Mouse (Mus musculus): ENCODE measurements around the gene Rptor. TPM values are rescaled to one million over a fixed set of nuclear protein-coding genes. Genes with fewer than 3 reads are reported as not detected.

Gene Rptor
- total and polyA plus RNA-seq, 2 experiments from 2014 or later, result 8.5 to 64.8 TPM

DNA sequence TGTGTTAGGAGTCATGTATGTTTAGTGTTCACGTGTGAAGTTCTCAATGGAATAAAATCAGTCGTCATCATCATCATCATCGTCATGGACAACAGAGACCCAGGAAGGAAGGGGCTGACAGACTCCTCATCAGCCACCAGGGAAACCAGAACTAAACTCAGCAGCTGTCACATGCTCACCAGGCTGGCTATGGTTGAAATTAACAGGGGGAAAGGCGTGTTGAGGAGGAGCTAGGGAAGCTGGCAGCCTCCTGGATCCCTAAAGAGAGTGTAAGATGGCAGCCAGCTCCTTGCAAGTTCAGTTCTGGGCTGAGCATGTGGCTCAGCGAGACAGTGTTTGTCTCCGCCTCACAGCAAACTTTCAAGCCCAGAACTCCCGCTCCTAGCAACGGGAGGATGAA, 332.1 kb downstream of the Rptor start:
- no peak for ATAC-seq (ENCODE audit: low FRiP score)
- no peak for TF ChIP-seq CTCF (IDR thresholded peaks at IDR 0.05)
- 80% methylated on average over 8 of the region's 8 CpGs for WGBS

DNA sequence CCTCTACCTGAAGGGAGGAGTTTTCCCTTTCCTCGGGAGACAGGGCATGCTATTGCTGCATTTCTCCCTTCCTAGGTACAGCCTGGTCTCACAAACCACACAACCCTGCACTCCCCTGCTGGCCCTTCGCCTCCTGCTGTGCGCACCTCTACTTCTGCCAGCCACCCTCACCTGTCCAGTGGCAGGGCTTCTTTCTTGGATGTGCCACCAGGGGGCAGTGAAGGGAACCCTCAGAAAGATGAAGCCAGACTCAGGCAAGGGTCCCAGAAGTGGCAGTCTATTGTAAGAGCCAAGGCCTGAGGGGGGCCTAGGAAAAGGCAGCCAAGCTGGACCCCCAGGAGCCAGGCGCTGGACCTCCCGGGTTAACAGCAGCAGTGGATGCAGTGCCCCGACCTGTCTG, 332.8 kb downstream of the Rptor start:
- H3K36me3 ChIP-seq (ENCODE audit: insufficient read depth, low read length), result no peaks in the 10 kb centered on the region
- DNase-seq (ENCODE audit: low spot score), result peak; percentile 75
- no peaks in the 10 kb centered on the region for H3K27me3 ChIP-seq (ENCODE audit: insufficient read depth, low read length)
- no peak overlapping the region for H3K27ac ChIP-seq (ENCODE audit: low read depth, low read length)
- no peak; the same call in 1 of the 2 replicates for ATAC-seq (ENCODE audit: low FRiP score)
- H3K4me1 ChIP-seq (ENCODE audit: insufficient read depth, low read length), result no peaks in the 10 kb centered on the region
- H3K4me2 ChIP-seq (ENCODE audit: low read depth, low read length, poor library complexity, severe bottlenecking), result no peak overlapping the region
- no peak overlapping the region for H3K9ac ChIP-seq (replicated peaks; ENCODE audit: low read length, poor library complexity, severe bottlenecking)
- no peak overlapping the region for H3K4me3 ChIP-seq (ENCODE audit: low read depth, low read length)
- peak; percentile 89 for TF ChIP-seq CTCF (IDR thresholded peaks at IDR 0.05)
- 17% methylated on average over 6 of the region's 6 CpGs for WGBS
- H3K9me3 ChIP-seq (ENCODE audit: low read length), result no peaks in the 10 kb centered on the region

More for the DNA sequence above, 332.1 kb downstream of the Rptor start:
- Histone ChIP-seq H3K4me3 (ENCODE audit: low read depth, low read length) (no peak overlapping the region), H3K9ac (replicated peaks; ENCODE audit: low read length, poor library complexity, severe bottlenecking) (no peak overlapping the region), H3K4me1 (ENCODE audit: insufficient read depth, low read length) (no peaks in the 10 kb centered on the region), H3K4me2 (ENCODE audit: low read depth, low read length, poor library complexity, severe bottlenecking) (no peak overlapping the region), H3K9me3 (ENCODE audit: low read length) (no peaks in the 10 kb centered on the region), H3K36me3 (ENCODE audit: insufficient read depth, low read length) (no peaks in the 10 kb centered on the region), H3K27me3 (ENCODE audit: insufficient read depth, low read length) (no peaks in the 10 kb centered on the region), H3K27ac (ENCODE audit: low read depth, low read length) (no peak overlapping the region)
- no peak for DNase-seq (ENCODE audit: low spot score)

DNA sequence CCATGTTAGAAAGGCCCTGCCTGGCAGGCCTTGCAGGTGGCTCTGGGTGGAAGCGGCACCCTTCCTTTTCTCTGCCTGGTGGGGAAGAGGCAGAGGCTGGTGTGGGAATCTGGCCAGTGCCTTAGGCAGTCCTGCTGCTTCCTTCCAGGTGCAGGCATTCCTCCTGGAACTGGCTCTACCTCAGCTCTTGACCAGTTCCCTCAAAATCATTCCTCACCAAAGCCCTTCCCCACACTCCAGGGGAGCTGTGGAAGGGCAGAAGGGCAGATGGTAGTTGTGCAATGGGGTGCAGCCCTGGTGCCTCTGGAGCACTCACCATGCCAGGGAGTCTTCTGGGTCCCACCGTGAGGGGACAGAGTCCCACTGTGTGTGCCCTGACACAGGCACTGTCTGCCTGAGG, 333.8 kb downstream of the Rptor start:
- Histone ChIP-seq H3K36me3 (ENCODE audit: insufficient read depth, low read length) (no peaks in the 10 kb centered on the region), H3K9ac (replicated peaks; ENCODE audit: low read length, poor library complexity, severe bottlenecking) (no peak overlapping the region), H3K27me3 (ENCODE audit: insufficient read depth, low read length) (no peaks in the 10 kb centered on the region), H3K27ac (ENCODE audit: low read depth, low read length) (no peak overlapping the region), H3K9me3 (ENCODE audit: low read length) (no peaks in the 10 kb centered on the region), H3K4me3 (ENCODE audit: low read depth, low read length) (no peak overlapping the region), H3K4me2 (ENCODE audit: low read depth, low read length, poor library complexity, severe bottlenecking) (no peak overlapping the region), H3K4me1 (ENCODE audit: insufficient read depth, low read length) (no peaks in the 10 kb centered on the region)
- ATAC-seq (ENCODE audit: low FRiP score) (no peak), DNase-seq (ENCODE audit: low spot score) (no peak)
- 79% methylated on average over 2 of the region's 2 CpGs for WGBS
- no peak for TF ChIP-seq CTCF (IDR thresholded peaks at IDR 0.05)

DNA sequence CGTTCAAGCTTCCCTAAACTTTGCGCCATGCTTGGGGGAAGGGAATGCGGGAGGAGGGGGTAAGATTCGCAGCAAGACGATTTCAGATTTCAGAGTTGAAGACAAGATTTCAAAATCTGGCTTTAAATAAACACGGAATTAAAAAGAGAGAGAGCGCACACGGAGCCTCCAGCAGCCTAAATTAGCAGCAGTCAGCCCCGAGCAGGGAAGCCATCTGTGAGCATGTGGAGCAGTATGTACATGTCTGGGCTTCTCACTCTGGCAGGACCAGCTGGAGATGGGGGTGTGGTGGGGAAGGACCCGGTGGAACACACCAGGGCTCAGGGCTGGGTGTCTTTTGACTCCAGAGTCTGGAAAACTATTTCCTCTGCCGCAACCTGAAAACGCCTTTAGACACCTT, 334.5 kb downstream of the Rptor start:
- Histone ChIP-seq H3K36me3 (ENCODE audit: insufficient read depth, low read length) (no peaks in the 10 kb centered on the region), H3K4me3 (ENCODE audit: low read depth, low read length) (no peak overlapping the region), H3K4me1 (ENCODE audit: insufficient read depth, low read length) (no peaks in the 10 kb centered on the region), H3K27me3 (ENCODE audit: insufficient read depth, low read length) (no peaks in the 10 kb centered on the region), H3K27ac (ENCODE audit: low read depth, low read length) (no peak overlapping the region), H3K4me2 (ENCODE audit: low read depth, low read length, poor library complexity, severe bottlenecking) (no peak overlapping the region), H3K9me3 (ENCODE audit: low read length) (no peaks in the 10 kb centered on the region), H3K9ac (replicated peaks; ENCODE audit: low read length, poor library complexity, severe bottlenecking) (no peak overlapping the region)
- TF ChIP-seq CTCF (IDR thresholded peaks at IDR 0.05), result no peak
- ATAC-seq (ENCODE audit: low FRiP score) (no peak), DNase-seq (ENCODE audit: low spot score) (no peak)
- 55% methylated on average over 12 of the region's 12 CpGs for WGBS

DNA sequence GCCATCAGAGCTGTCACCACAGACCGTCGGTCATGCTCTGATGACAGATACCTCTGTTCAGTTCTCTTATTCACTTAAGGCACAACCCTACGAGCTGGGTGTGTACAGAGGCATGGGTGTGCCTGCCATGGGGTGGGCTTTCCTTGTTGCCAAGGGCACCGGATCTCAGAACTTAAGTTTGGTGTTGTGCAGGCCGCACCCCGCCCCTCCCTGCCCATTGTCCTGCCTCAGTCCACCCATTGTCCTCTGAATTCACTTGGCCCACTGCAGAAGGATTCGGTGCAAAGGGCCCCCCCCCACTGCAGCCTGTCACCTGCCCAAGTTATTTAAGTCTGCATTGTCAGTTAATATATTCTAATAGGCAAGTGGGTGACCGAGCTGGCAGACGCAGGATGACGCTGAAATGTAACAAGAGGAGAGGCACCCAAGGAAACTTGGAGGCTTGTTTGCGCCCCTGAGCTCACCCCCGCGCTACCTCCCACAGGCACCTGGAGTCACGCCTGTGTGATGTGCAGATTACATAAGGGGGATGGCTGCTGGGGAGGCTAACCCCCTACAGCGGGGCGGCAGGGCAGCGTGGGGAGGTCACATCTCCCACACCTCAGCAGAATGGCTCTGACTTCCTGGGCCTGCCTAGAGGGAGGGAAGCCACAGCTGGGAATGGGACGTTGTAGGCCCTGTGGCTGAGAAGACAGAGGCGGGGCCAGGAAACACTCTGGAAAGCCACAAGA, 335.2 kb downstream of the Rptor start:
- Histone ChIP-seq H3K4me2 (ENCODE audit: low read depth, low read length, poor library complexity, severe bottlenecking) (no peak overlapping the region), H3K27me3 (ENCODE audit: insufficient read depth, low read length) (no peaks in the 10 kb centered on the region), H3K27ac (ENCODE audit: low read depth, low read length) (no peak overlapping the region), H3K4me3 (ENCODE audit: low read depth, low read length) (no peak overlapping the region), H3K4me1 (ENCODE audit: insufficient read depth, low read length) (no peaks in the 10 kb centered on the region), H3K9me3 (ENCODE audit: low read length) (no peaks in the 10 kb centered on the region), H3K9ac (replicated peaks; ENCODE audit: low read length, poor library complexity, severe bottlenecking) (no peak overlapping the region), H3K36me3 (ENCODE audit: insufficient read depth, low read length) (no peaks in the 10 kb centered on the region)
- ATAC-seq (ENCODE audit: low FRiP score) (no peak), DNase-seq (ENCODE audit: low spot score) (no peak)
- TF ChIP-seq CTCF (IDR thresholded peaks at IDR 0.05), result no peak
- 68% methylated on average over 19 of the region's 19 CpGs for WGBS

DNA sequence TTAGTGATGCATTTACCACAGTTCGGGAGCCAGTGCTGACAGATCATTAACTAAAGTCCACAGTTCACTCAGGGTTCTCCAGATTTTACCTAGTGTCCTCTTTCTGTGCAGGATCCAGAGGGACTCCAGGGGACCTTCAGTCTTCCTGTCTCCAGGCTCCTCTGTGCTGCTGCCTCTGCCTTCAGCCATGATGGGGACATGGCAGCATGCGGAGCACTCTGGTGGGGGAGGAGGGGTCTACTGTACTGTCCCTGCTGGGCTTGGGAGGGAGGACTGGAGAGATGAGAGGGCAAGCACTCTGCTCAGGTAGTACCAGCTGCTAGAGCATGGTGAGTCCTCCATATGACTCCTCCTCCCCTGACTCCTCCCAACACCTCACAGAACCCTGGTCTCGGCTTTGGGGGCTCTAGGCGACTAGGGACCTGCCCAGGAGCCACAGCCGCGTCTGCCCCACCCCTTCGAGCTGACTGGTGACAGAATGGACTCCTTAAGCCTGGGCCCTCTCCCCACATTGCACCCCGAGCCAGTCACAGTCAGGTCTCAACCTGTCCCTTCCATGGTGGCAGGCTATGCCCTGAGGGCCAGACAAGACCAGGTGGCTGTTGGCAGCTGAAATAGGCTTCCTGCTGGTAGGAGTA, 336.5 kb downstream of the Rptor start:
- Histone ChIP-seq H3K4me2 (ENCODE audit: low read depth, low read length, poor library complexity, severe bottlenecking) (no peak overlapping the region), H3K36me3 (ENCODE audit: insufficient read depth, low read length) (no peaks in the 10 kb centered on the region), H3K27ac (ENCODE audit: low read depth, low read length) (no peak overlapping the region)

More for the DNA sequence above, 336.5 kb downstream of the Rptor start:
- ATAC-seq (ENCODE audit: low FRiP score) (no peak), DNase-seq (ENCODE audit: low spot score) (no peak)
- Histone ChIP-seq H3K4me1 (ENCODE audit: insufficient read depth, low read length) (no peaks in the 10 kb centered on the region), H3K27me3 (ENCODE audit: insufficient read depth, low read length) (no peaks in the 10 kb centered on the region), H3K4me3 (ENCODE audit: low read depth, low read length) (no peak overlapping the region), H3K9ac (replicated peaks; ENCODE audit: low read length, poor library complexity, severe bottlenecking) (no peak overlapping the region), H3K9me3 (ENCODE audit: low read length) (no peaks in the 10 kb centered on the region)
- TF ChIP-seq CTCF (IDR thresholded peaks at IDR 0.05), result no peak
- whole genome bisulfite sequencing, result 58% methylated on average over 8 of the region's 8 CpGs

All from midbrain, postnatal 0 days (tissue).